Mouse (Mus musculus) CH12.LX (cell line): Measurements from ENCODE around the gene Dnajc7. TPM values are rescaled to one million over a fixed set of nuclear protein-coding genes. Genes with fewer than 3 reads are reported as not detected.
A peak's percentile ranks its signal among the peaks of the same experiment; 100 is the strongest.

Source experiments
- DNase-seq: peaks from one replicate; pipeline ENCODE4 v3.0.0-alpha.2; 2013; ENCODE audit errors: extremely low read depth
- H3K27ac ChIP-seq: 2 replicates; pipeline ENCODE4 v1.5.1; 2012; ENCODE audit warnings: low read depth, mild to moderate bottlenecking, control low read depth, moderate library complexity; ENCODE audit not compliant: insufficient read depth
- H3K27me3 ChIP-seq: replicated peaks from 2 replicates; pipeline ENCODE3; 2012; ENCODE audit warnings: inconsistent platforms
- H3K36me3 ChIP-seq, 2 experiments: replicated peaks in 1 of 2; 2 replicates each; pipeline versions ENCODE3 to v1.6.1; 2012; ENCODE audit warnings: inconsistent platforms in 1 of 2, low read length in 1 of 2, mild to moderate bottlenecking in 1 of 2, mixed read lengths in 1 of 2, moderate library complexity in 1 of 2; ENCODE audit not compliant: control insufficient read depth in 1 of 2, insufficient read depth in 1 of 2
- H3K4me1 ChIP-seq, 2 experiments: 2 replicates each; pipeline ENCODE4 v1.6.1; 2012; ENCODE audit warnings: inconsistent platforms in 1 of 2, moderate library complexity in 1 of 2; ENCODE audit not compliant: insufficient read depth in 2 of 2, control insufficient read depth in 1 of 2
- H3K4me2 ChIP-seq: 2 replicates; pipeline ENCODE4 v1.6.1; 2012; ENCODE audit warnings: low read depth, mild to moderate bottlenecking, control low read depth; ENCODE audit not compliant: poor library complexity, insufficient read depth, severe bottlenecking
- H3K4me3 ChIP-seq, 3 experiments: fragments of 150-350 bp in 1 of 3; sonication (generic) in 1 of 3; replicated peaks in 1 of 3; 2 replicates each; pipeline versions ENCODE3 to v1.5.1; 2011 to 2012; ENCODE audit warnings: low read depth in 2 of 3, low read length in 2 of 3, mild to moderate bottlenecking in 2 of 3, moderate library complexity in 2 of 3, control low read depth in 1 of 3, improper control_type of control experiment in 1 of 3, inconsistent platforms in 1 of 3, mixed read lengths in 1 of 3; ENCODE audit not compliant: poor library complexity in 1 of 3
- H3K79me2 ChIP-seq: replicated peaks from 2 replicates; pipeline ENCODE4 v1.6.1; 2012; ENCODE audit warnings: mild to moderate bottlenecking, moderate library complexity; ENCODE audit not compliant: control insufficient read depth, poor library complexity, insufficient read depth, severe bottlenecking; ENCODE audit errors: extremely low read depth
- H3K9ac ChIP-seq: 2 replicates; pipeline ENCODE4 v1.6.1; 2012; ENCODE audit warnings: low read depth, mild to moderate bottlenecking, control low read depth, moderate library complexity; ENCODE audit not compliant: insufficient read depth
- H3K9me3 ChIP-seq: replicated peaks from 2 replicates; pipeline ENCODE3; 2012; ENCODE audit warnings: low read length, inconsistent platforms, mixed read lengths
- BHLHE40 ChIP-seq: IDR thresholded peaks from 2 replicates; pipeline ENCODE4 v1.6.1; 2011; ENCODE audit warnings: mild to moderate bottlenecking, low read depth, low read length, improper control_type of control experiment
- CHD2 ChIP-seq: IDR thresholded peaks from 2 replicates; pipeline ENCODE4 v1.6.1; 2011; ENCODE audit warnings: low read length, improper control_type of control experiment
- CTCF ChIP-seq, 2 experiments: IDR thresholded peaks in 1 of 2; conservative IDR thresholded peaks in 1 of 2; 2 replicates each; pipeline ENCODE4 v1.5.1; 2011 to 2012; ENCODE audit warnings: low read depth in 2 of 2, low read length in 2 of 2, improper control_type of control experiment in 1 of 2, inconsistent platforms in 1 of 2, mild to moderate bottlenecking in 1 of 2, moderate library complexity in 1 of 2
- E2F4 ChIP-seq: IDR thresholded peaks from 2 replicates; pipeline ENCODE4 v1.6.1; 2011; ENCODE audit warnings: low read depth, low read length, improper control_type of control experiment; ENCODE audit not compliant: insufficient replicate concordance
- EP300 ChIP-seq: IDR thresholded peaks from 2 replicates; pipeline ENCODE4 v1.6.1; 2011; ENCODE audit warnings: low read length, improper control_type of control experiment
- ETS1 ChIP-seq: conservative IDR thresholded peaks from 2 replicates; pipeline ENCODE4 v1.6.1; 2012; ENCODE audit warnings: low read depth, mild to moderate bottlenecking, inconsistent platforms, low read length, improper control_type of control experiment, moderate library complexity
- HCFC1 ChIP-seq: IDR thresholded peaks from 2 replicates; pipeline ENCODE4 v1.6.1; 2012; ENCODE audit warnings: low read depth, mild to moderate bottlenecking, inconsistent platforms, low read length, improper control_type of control experiment
- IRF4 ChIP-seq: IDR thresholded peaks from 2 replicates; pipeline ENCODE4 v1.6.1; 2014; ENCODE audit warnings: low read depth, mild to moderate bottlenecking, inconsistent platforms, low read length, improper control_type of control experiment
- JUND ChIP-seq: conservative IDR thresholded peaks from 2 replicates; pipeline ENCODE4 v1.6.1; 2011; ENCODE audit warnings: low read depth, low read length, improper control_type of control experiment
- KAT2A ChIP-seq: IDR thresholded peaks from 2 replicates; pipeline ENCODE4 v1.6.1; 2012; ENCODE audit warnings: low read length, improper control_type of control experiment, inconsistent platforms; ENCODE audit not compliant: insufficient replicate concordance
- MAFK ChIP-seq: IDR thresholded peaks from 2 replicates; pipeline ENCODE4 v1.6.1; 2011; ENCODE audit warnings: low read length, improper control_type of control experiment; ENCODE audit not compliant: insufficient replicate concordance
- MAX ChIP-seq: IDR thresholded peaks from 2 replicates; pipeline ENCODE4 v1.6.1; 2011; ENCODE audit warnings: low read length, improper control_type of control experiment
- MAZ ChIP-seq: IDR thresholded peaks from 2 replicates; pipeline ENCODE4 v1.6.1; 2012; ENCODE audit warnings: low read depth, mild to moderate bottlenecking, inconsistent platforms, low read length, improper control_type of control experiment, moderate library complexity
- MEF2A ChIP-seq: IDR thresholded peaks from 2 replicates; pipeline ENCODE4 v1.6.1; 2014; ENCODE audit warnings: low read depth, mild to moderate bottlenecking, inconsistent platforms, low read length, improper control_type of control experiment, borderline replicate concordance
- MXI1 ChIP-seq: IDR thresholded peaks from 2 replicates; pipeline ENCODE4 v1.6.1; 2011; ENCODE audit warnings: mild to moderate bottlenecking, low read depth, low read length, improper control_type of control experiment
- PAX5 ChIP-seq: IDR thresholded peaks from 2 replicates; pipeline ENCODE4 v1.6.1; 2012; ENCODE audit warnings: low read length, inconsistent platforms, mixed read lengths
- POLR2A ChIP-seq: IDR thresholded peaks from 2 replicates; pipeline ENCODE4 v1.6.1; 2011; ENCODE audit warnings: low read depth, mild to moderate bottlenecking, improper control_type of control experiment, low read length
- POLR2AphosphoS2 ChIP-seq: IDR thresholded peaks from 2 replicates; pipeline ENCODE4 v1.6.1; 2011; ENCODE audit warnings: low read depth, low read length, improper control_type of control experiment
- RAD21 ChIP-seq: IDR thresholded peaks from 2 replicates; pipeline ENCODE4 v1.6.1; 2011; ENCODE audit warnings: low read depth, mild to moderate bottlenecking, low read length, improper control_type of control experiment, moderate library complexity
- RCOR1 ChIP-seq: conservative IDR thresholded peaks from 2 replicates; pipeline ENCODE4 v1.6.1; 2012; ENCODE audit warnings: low read depth, mild to moderate bottlenecking, inconsistent platforms, low read length, improper control_type of control experiment
- TBP ChIP-seq: conservative IDR thresholded peaks from 2 replicates; pipeline ENCODE4 v1.6.1; 2011; ENCODE audit warnings: low read depth, low read length, improper control_type of control experiment
- UBTF ChIP-seq: IDR thresholded peaks from 2 replicates; pipeline ENCODE4 v1.6.1; 2012; ENCODE audit warnings: low read depth, mild to moderate bottlenecking, inconsistent platforms, low read length, improper control_type of control experiment, moderate library complexity
- USF2 ChIP-seq: conservative IDR thresholded peaks from 2 replicates; pipeline ENCODE4 v1.6.1; 2011; ENCODE audit warnings: low read depth, low read length, improper control_type of control experiment
- ZNF384 ChIP-seq: IDR thresholded peaks from 2 replicates; pipeline ENCODE4 v1.6.1; 2012; ENCODE audit warnings: low read depth, low read length, improper control_type of control experiment, inconsistent platforms
- dilution Hi-C: fragments of 300-500 bp; cut with MboI; formaldehyde crosslinking; loops from 2 replicates; pipeline ENCODE4 v1.14.3; 2020; ENCODE audit warnings: low sequenced_read_pairs; ENCODE audit not compliant: extremely low pct_unique_long_range_greater_than_20kb, extremely low pct_ligation_motif_present
- in situ Hi-C: fragments of 300-500 bp; cut with MboI; formaldehyde crosslinking; loops from 3 replicates; pipeline ENCODE4 v1.14.3; 2019; ENCODE audit warnings: low sequenced_read_pairs, low pct_ligation_motif_present, low pct_unique_long_range_greater_than_20kb, mixed read lengths
- polyA plus RNA-seq: library from polyadenylated mRNA; unstranded; fragments of >175 nt; gene quantifications from 2 replicates; pipeline ENCODE4 v1.2.1, GENCODE M21; 2012; ENCODE audit warnings: low read depth; ENCODE audit not compliant: insufficient read length
- total RNA-seq, 2 experiments: library from RNA; depleted of rRNA; stranded (reverse); fragments of 300-350 nt in 1 of 2; fragments of >200 nt in 1 of 2; gene quantifications; 2 replicates each; pipeline ENCODE4 v1.2.3; 2012 to 2014

Dnajc7 gene
- total and polyA plus RNA-seq, 3 experiments: 123 to 455 (median 249) TPM

GRCm38 (mm10) chr11:100598074-100598473 lies 21.9 kb downstream of the Dnajc7 start (continued):
- TF ChIP-seq BHLHE40: peak; percentile 92
- TF ChIP-seq PAX5: no peak
- TF ChIP-seq CTCF (conservative IDR thresholded peaks at IDR 0.05 in 1 of 2, IDR thresholded peaks at IDR 0.05 in 1 of 2; ENCODE audit: low read depth in 2 of 2, low read length in 2 of 2): no peak
- peak; percentile 94 for TF ChIP-seq JUND
- peak; percentile 98 for TF ChIP-seq EP300
- TF ChIP-seq POLR2AphosphoS2: no peak
- TF ChIP-seq UBTF: 0 out of 2 replicates have a peak, but pooled peaks have one; percentile 33
- TF ChIP-seq USF2: no peak
- no peak for TF ChIP-seq ZNF384
- TF ChIP-seq MAFK: peak; percentile 81
- no peak for TF ChIP-seq KAT2A

- Histone ChIP-seq H3K4me3 (no peak overlapping the region), H3K9ac (no peak overlapping the region), H3K27ac (no peak overlapping the region), H3K79me2 (peaks cover 41% of the 10 kb centered on the region), H3K27me3 (no peaks in the 10 kb centered on the region), H3K9me3 (no peaks in the 10 kb centered on the region), H3K4me2 (no peak overlapping the region), H3K4me1 (peaks cover 31 to 46% of the 10 kb centered on the region in 2 experiments)
- in situ Hi-C loops: no loop called here
- dilution Hi-C loops: no loop called here
- TF ChIP-seq POLR2AphosphoS2: no peak
- TF ChIP-seq POLR2A: no peak
- TF ChIP-seq HCFC1: no peak
- TF ChIP-seq TBP: no peak
- TF ChIP-seq BHLHE40: no peak
- no peak for TF ChIP-seq EP300
- TF ChIP-seq ETS1: no peak
- TF ChIP-seq, all 38 proteins: peak for 0
- H3K36me3 ChIP-seq: peaks cover 84 to 96% of the 10 kb centered on the region in 2 experiments
- DNase-seq: no peak
Measured at GRCm38 (mm10) chr11:100595533-100595932, 24.4 kb downstream of the Dnajc7 start.

- Histone ChIP-seq H3K4me3 (no peak overlapping the region), H3K27ac (peak overlapping the region; percentile 12; the same call in 1 of the 2 replicates), H3K79me2 (peaks cover 32% of the 10 kb centered on the region), H3K4me1 (peaks cover 29 to 41% of the 10 kb centered on the region in 2 experiments), H3K27me3 (no peaks in the 10 kb centered on the region), H3K9me3 (no peaks in the 10 kb centered on the region), H3K36me3 (peaks cover 85 to 95% of the 10 kb centered on the region in 2 experiments), H3K9ac (no peak overlapping the region), H3K4me2 (no peak overlapping the region)
- DNase-seq: no peak
- TF ChIP-seq IRF4 (no peak), MAX (no peak), MAZ (no peak), MXI1 (no peak), CHD2 (no peak), RCOR1 (no peak), MEF2A (no peak), RAD21 (no peak), MAFK (no peak), USF2 (no peak), E2F4 (no peak), ZNF384 (no peak)
- in situ Hi-C loops (no loop called here), dilution Hi-C loops (no loop called here)
Measured at GRCm38 (mm10) chr11:100594608-100595007, 25.4 kb downstream of the Dnajc7 start.
